Mouse (Mus musculus) retina, embryonic 14.5 days (tissue): ENCODE measurements around the gene Itm2c.

ENCODE experiments used
- DNase-seq: peaks from one replicate; pipeline ENCODE4 v3.0.0-alpha.2; 2015; ENCODE audit warnings: low spot score

The Itm2c gene

DNA sequence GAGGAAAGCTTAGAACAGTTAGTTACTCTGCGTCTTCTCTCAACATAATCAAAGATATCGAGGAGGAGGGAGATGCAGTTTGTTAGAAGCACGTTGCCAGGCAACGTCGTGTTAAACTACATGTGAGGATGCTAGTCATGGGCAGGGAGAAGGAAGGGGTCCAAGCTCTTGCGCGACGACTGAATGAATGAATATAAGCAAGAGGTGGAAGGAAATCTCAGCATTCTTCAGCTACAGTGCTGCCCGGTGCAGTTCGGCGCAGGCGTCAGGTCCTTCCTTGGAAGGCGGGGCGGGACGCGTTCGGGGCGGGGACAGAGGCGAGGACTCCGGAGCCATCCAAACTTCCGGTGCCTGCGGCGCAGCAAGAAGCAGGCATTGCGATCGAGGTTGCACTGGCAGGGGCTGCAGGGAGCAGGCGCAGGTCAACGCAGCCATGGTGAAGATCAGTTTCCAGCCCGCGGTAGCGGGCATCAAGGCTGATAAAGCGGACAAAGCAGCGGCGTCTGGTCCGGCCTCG lies at the start of gene Itm2c:
Gene Itm2c, plus strand, starts transcription at position 51 of the 517 bp plus-strand sequence.
- peak; percentile 86 for DNase-seq

DNA sequence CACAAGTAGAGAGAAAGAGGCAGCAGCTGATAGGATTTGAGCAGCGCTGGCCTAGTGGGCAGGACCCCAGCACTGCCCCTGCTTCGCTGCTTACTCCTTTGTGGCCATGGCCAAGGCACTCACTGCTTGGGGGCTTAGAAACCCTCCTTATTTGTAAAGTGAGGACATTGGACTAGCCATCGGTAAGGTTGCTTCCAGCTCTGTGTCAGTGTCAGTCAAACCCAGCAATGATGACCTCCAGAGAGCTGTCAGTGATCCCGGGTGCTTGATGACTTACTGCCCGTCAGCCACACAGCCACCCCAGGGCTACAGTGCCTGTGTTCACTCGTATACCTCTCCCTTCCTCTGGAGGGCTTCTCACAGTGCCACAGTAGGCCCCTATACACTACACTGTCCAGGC lies 49.1 kb upstream of the Itm2c start:
- no peak for DNase-seq

DNA sequence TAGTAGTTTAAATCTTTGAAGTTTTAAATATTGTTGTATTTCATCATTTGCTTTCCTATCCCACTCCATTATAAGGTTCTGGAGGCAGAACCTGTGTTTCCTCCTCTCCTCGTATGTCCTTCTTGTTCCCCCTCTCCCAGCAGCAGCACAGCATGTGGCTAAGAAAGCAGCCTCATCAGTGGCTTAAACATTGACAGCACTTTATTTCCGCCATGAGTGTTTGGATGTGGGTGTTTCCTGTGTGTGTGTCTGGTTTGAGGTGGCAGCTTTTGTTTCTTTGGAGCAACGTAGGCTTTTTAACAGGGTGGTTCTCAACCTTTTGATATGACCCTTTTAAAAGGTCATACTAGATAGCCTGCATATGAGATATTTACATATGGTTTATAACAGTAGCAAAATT lies 48.6 kb upstream of the Itm2c start:
- no peak for DNase-seq

DNA sequence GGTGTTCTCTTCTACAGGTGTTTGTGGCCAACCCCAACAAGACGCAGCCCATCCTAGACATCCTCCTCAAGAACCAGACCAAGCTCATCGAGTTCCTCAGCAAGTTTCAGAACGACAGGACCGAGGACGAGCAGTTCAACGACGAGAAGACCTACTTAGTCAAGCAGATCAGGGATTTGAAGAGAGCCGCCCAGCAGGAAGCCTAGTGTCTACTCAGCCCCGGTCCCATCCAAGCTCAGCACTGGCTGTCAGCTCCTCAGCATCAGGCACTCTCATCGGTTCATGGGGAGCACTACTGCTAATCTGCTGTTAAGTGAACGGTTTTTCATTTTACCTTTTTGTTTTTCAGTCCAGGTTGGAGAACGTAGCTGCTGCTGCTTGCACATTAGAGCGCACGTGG lies 45.1 kb upstream of the Itm2c start:
- no peak for DNase-seq

DNA sequence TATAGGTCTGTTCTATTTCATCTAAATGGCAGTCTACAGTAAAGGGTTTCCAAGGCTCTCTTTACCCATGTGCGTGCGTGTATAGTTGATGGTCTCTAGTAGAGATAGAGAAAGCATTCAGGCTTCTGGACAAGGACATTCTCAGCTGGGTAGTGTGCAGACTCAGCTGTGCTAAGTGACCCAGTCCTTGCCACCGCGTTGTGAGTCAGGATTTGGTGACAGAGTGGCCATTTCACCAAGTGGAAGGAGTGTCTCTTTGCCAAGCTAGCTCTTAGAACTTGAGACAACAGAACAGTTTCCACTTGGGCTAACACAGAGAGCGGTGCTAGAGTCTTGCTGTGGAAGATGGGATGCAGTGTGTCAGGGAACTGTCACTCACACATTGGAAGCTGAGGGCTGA lies 43.2 kb upstream of the Itm2c start:
- DNase-seq: no peak

DNA sequence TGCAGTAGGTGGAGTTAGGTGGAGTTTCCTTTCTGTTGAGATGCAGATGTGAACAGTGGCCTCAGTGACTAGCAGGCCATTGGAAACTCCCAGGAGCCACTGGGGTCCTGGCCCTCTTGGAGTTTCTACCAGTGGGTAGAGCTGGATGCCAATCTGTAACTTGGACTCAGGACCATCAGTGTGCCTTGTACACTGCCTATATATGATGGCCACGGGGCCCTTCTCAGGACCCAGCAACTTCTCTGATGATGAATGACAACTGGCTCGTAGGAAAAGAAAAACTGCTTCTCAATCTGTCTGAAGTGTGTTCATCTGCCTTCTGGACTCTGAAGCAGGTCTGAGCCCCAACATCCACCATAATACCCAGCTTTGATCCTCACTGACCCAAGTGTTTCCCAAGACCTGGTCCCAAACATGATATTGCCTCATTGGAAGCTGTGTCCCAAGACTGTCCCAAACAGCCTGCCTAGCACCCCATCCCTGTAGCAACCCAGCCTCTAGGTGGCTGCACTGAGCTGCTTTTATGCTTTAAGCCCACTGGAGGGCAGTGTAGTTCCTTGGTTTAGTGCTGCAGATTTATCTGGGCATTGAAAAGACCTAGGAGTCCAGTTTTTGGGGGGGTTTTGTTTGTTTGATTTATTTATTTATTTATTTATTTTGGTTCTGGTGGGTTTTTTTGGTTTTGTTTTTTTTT lies 40.9 kb upstream of the Itm2c start:
- DNase-seq: peak; percentile 86

DNA sequence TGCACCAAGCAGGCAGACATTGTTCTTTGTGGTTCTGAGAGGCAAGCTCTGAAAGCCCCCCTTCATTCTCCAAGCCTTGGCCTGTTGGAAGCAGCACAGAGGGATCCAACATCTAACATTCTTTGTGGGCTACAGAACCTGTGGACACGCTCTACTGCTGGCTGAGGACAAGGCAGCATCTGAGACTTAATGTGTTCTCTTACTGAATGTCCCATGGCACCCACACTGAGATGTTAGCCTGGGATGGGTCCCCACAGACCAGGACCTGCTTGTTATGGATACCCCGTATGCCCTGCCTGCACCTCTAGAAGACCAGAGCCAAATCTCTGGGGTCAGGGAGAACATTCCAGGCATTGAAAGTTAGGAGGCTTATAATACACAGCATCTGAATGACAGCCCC lies 40.2 kb upstream of the Itm2c start:
- no peak for DNase-seq

DNA sequence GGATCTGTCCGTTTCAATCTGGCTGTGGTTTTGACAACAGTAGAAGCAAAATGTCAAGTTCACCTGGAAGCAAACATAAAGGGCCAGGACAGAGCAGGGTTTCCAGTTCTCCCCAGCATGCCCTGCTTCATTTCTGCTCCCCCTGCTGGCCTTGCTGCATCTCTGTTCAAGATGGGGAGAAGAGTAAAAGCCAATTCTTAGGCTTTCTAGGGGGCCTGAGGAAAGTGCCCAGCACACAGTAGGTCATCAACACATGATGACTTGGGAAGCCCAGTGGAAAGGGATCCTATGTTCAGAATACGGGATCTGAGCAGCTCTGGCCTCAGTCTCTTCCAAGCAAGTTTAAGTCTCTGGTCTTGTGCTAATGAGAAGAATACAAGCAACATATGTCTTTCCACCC lies 39.6 kb upstream of the Itm2c start:
- DNase-seq: no peak

DNA sequence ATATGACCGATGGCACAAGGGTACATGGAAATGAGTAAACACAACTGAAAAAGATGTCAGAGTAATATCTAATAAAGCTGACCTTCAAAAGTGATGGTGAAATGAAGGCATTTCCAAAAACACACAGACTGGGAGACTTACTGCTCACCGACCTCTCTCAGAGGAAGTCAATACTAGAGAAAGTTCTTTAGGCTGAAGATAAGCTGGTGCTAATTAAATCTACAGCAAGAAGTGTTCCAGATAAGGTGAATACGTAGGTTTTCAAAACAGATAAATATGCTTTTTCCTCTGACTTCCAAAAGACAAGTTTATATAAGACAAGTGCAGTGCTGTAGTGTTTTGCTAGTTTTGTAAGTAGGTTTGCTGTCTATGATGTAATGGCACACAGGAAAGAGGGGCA lies 37.8 kb upstream of the Itm2c start:
- DNase-seq: no peak

DNA sequence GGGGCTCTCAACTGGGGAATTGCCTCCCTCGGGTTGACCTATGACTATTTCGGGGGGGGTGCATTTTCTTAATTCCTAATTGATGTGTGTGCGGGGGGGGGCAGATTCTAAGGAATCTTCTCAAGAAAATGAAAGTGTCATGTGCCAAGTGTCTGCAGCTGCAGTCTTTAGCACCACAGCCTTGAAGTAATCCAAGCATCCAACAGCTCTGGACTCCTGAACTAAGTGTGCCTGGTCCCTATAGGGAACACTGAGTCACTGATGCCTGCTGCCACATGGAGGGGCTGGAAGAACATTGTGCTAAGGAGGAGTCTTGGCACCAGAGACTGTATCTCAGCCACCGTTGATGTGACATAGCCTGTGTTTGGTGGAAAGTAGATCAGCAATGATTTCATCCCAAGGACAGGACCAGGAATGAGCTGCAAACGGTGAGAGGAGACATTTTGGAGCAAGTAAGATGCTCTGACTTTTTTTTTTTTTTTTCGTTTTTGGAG lies 36.8 kb upstream of the Itm2c start:
- DNase-seq: no peak

DNA sequence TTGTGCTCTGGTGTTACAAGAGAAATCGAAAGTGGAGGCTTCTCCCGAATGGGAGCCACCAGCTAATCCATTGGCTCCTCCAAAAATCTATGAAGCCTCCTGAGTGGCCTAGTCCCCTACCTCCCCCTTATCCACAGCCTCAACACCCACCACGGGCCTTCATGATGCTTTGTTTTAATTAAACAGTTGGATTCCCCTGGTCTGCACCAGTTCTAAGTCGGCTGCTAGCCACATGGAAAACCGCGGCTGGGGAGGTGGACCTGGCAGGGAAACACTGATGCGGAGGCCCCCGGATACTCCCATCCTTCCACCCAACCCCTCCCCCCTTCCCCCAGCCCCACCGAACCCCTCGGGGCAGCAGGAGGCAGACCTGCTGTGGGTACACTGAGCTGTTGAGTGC lies 29.7 kb upstream of the Itm2c start:
- no peak for DNase-seq

DNA sequence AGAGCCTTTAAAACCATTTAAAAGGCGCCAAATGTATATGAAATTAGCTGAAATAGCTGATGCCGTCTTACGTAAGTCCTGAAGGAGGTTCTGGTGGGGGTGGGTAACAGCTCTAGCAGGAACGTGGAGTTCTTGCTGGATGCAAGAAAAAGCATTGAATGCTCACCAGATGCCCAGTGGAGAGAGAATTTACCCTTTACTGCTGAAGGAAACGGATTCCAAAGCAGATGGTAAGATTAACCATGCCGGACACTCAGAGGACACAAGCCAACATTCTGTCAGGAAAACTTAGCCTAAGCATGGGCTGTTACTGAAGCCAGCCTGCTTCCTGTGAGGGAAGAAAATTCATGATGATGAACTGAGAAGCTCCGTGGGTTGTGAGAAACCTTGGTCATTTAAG lies 24.1 kb upstream of the Itm2c start:
- DNase-seq: no peak

DNA sequence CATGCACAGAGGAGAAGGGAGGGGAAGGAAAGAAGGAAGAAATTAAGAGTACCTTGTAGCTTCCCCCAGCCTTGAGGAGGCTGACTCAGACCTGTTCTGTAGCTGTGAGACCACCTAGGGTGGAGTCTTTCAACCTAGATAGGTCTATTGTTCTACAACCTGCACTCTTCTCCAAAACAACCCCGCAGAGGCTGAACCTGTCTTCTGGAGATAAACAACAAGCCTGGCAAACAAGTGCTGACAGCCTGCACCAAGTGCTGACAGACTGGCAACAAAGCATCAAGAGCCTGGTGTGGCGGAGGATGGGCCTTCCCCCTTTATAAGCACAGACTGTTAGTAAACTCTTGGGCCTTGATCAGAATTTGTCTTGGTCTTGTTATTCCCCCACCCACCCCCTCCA lies 23.5 kb upstream of the Itm2c start:
- DNase-seq: no peak

DNA sequence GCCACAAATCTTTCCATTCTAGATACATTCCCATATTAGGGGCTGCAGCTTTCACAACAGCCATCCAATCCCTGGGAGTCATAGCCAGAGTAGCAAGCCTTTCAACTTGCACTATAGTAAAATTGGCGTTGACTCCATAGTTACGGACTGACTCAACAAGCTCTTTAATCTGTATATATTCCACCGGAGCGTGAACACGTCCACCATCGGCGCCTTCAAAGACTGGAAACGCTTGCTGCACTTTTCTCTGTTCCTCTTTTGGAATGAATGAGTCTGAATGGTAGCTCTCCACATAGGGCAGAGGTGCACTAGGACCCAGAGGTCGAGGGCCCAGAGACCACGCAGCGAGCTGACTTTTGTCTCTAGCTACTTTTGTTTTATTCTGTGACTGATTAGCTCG lies 12.1 kb upstream of the Itm2c start:
- no peak for DNase-seq

DNA sequence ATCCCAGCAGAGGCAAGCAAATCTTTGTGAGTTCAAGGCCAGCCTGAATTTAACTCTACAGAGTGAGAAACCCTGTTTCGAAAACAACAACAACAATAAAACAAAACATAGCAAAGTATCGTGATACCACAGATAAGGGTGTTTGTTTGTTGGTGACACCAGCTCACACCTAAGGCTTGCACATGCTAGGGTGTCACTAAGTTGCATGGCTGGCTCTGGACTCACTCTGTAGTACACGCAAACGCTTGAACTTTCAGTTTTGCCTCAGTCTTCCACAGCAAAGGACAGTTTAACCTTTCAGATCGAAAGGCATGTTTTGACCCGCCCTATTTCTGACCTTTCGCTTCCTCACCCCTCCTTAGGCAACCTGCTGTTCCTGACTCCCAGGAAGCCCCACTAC lies 6.9 kb upstream of the Itm2c start:
- DNase-seq: no peak

DNA sequence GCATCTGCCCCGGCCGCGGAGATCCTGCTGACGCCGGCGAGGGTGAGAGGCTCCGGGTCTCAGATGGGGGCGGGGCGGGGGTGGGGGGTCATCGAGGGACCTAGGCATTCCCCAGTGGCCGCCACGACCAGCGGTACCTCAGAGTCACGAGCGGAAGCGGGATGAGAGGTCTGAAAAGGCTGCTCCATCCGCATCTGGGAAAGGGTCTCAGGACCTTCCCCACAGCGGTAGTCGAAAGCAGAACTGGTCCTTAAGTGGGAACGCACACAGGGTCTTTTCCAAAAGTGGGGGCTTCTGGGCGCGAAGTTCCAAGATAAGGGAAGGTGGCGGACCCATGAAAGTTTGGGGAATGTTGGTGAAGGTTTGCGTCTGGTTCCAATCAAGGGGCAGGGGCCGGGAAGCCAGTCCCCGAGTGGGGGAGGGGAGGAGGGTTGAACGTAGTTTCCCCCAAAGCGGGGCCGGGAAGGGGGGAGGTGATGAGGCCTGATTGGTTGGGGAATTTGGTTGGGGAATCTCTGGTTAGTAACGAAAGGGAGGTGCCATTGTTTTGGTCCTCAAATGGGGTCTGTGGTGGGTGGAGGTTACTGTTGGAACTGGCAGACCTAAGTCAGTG lies 773 bp downstream of the Itm2c start:
- DNase-seq: peak; percentile 72

DNA sequence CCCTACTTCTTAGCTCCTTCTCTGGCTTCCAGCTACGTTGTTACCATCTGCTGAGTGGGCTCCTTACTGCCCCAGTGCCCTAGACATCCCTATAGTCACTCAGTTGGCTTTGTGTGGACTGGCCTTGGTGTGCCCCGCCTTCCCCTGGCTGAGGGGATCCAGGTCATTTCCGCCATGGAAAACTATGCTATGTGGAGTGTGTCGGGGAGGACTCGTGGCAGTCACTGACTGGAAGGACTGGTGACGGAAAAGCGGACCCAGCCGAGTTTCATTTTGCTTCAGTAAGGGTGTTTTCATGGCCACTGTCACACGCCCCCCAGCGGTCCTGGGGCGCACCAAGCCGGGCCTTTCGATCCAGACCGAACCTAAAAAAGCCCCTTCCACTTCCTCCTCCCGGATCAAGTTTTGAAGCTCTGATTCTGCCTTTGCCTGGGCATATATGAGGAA lies 1.3 kb downstream of the Itm2c start:
- DNase-seq: peak; percentile 70

DNA sequence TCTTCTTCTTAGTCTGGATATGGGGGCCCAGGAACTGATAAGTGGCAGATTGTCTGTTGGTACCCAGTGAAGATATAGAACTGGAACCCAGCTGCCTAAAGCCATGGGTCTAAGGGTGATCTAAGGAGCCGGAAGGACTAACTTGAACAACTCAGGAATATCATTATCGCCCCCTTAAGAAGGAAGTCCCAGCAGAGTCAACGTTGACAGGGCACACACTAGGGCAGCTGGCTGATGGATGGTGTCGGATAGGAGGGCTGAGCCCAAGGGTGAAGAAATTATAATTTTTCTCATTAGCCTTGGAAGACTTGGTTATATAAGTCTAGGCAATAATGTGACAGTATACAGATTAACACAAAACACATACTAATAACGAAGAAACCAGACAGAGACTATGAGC lies 2.0 kb downstream of the Itm2c start:
- DNase-seq: no peak

DNA sequence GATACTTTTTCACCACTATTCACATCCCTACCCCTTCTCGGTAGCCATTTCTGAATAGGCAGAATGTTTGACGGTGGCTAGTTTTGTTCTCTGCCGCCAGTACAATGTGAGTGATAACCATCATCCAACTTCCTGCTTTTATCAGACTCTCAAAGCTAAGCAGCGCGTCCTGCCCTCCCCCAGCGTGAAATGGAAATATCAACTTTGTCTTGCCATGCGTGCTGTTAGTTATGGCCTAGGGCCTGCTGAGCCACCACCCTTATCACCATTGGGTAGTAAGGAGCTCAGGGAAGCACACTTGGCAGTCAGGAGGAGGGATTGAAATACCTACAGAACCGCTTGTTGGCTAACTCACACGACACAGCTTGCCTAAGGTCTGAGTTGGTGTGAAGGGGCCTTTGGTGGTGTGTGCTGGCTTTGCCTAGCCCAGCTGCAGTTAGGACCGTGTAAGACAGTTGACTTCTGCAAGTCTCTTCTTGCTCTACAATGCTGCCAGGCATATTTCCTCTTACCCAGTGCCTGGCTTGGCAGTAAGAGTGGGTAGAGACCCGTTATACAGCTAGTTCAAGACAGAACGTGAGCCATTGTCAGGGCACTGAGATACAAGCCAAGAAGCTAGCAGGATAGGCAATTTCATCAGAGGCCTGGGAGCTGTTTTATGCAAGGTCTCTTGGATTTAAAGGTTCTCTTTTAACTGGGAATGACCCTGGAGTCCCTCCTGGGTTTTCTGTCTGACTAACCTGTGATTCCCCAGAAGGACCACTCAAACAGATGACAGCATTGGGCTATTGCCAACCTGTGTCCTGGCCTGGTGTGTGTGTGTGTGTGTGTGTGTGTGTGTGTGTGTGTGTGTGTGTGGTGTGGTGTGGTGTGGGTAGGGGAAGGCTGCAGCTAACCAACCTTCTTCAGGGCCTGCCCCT lies 3.0 kb downstream of the Itm2c start:
- DNase-seq: no peak

DNA sequence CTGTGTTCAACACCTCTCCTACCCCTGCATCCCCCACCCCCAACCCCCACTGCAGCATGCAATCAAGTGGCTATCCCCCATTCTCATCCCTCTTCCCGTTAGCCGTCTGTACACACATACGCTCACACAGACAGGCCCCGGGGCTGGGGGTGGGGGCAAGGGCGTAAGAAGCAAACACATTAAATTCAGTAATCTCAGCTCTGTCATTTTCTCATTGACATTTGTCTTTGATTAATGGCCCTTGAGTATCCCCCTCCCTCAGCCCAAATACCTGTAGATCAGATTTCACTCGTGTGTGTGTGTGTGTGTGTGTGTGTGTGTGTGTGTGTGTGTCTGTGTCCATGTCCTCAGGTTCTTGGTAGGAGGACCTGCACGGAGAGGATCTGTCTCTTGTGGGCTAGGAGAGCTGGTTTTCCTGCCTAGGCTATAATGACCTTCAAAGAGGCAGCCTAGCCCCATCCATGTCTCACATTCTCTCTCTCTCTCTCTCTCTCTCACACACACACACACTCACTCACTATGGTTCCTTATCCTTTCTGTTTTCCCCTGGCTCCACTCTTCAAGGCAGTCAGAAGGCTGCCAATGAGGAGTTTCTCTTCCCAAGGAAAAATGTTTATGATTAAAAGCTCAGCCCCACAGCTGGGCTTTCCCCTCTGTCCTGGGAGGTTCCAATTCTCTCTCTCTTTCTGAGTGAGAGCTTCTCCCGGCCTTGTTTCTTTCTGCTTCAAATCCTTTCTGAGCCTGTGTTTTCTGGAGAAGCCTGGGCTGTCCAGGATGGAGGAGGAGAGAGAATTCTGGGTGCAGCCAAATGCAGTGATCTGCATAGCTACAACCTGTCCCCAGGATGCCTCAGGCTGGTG lies 4.0 kb downstream of the Itm2c start:
- no peak for DNase-seq

DNA sequence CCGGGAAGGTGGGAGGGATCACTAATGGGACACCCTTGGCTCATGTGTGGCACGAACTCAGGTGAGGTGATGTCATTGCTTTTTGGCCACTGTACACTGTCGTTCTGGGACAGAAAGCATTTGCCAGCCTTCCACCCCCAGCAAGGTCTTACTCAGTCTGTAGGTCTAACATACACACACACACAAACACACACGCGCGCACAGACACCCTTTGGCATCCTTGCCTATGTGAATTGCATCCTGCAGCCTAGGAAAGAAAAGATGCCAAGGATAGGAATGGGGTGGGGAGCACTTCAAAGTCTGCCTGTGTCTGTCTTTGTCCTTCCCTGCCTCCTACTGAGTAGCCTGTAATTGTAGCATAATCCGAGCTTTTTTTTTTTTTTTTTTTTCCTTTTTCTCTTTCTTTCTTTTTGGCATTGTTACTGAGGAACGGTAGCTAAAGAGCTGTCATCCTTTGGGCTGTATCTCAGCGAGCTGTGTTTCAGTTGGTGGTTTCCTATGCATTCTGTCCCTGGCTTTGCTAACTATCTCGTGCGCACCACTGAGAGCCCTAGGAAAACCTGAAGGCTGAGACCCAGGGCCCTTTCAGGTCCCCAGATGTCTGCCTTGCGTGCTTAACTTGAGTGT lies 4.8 kb downstream of the Itm2c start:
- no peak for DNase-seq
